Mouse (Mus musculus) hindbrain, embryonic 11.5 days (tissue): ENCODE data around the gene Zbtb20. TPM values are rescaled to one million over a fixed set of nuclear protein-coding genes. Genes with fewer than 3 reads are reported as not detected.

Source experiments
- ATAC-seq: fragments of 200-750 bp; cut with Nextera tagmentation; 2 replicates; pipeline ENCODE4 v1.8.0; 2017; ENCODE audit warnings: mild to moderate bottlenecking, moderate TSS enrichment, moderate library complexity; ENCODE audit not compliant: low FRiP score
- DNase-seq: peaks from one replicate; pipeline ENCODE4 v3.0.0-alpha.2; 2015; ENCODE audit warnings: low spot score
- H3K27ac ChIP-seq: fragments of 300-500 bp; sonication (generic); 2 replicates; pipeline ENCODE4 v1.5.1; 2014; ENCODE audit warnings: mild to moderate bottlenecking, low read depth, low read length
- H3K27me3 ChIP-seq: fragments of 300-500 bp; sonication (generic); 2 replicates; pipeline ENCODE4 v1.6.1; 2014; ENCODE audit warnings: mild to moderate bottlenecking, low read length, moderate library complexity, mixed read lengths; ENCODE audit not compliant: control insufficient read depth, insufficient read depth
- H3K36me3 ChIP-seq: fragments of 300-500 bp; sonication (generic); 2 replicates; pipeline ENCODE4 v1.6.1; 2014; ENCODE audit warnings: mild to moderate bottlenecking, low read length, moderate library complexity, mixed read lengths; ENCODE audit not compliant: control insufficient read depth, insufficient read depth
- H3K4me1 ChIP-seq: fragments of 300-500 bp; sonication (generic); replicated peaks from 2 replicates; pipeline ENCODE4 v1.6.1; 2014; ENCODE audit warnings: low read length, mixed read lengths; ENCODE audit not compliant: control insufficient read depth, insufficient read depth
- H3K4me2 ChIP-seq: fragments of 300-500 bp; sonication (generic); replicated peaks from 2 replicates; pipeline ENCODE4 v1.6.1; 2014; ENCODE audit warnings: mild to moderate bottlenecking, low read depth, low read length
- H3K4me3 ChIP-seq: fragments of 300-500 bp; sonication (generic); 2 replicates; pipeline ENCODE4 v1.5.1; 2014; ENCODE audit warnings: low read depth, low read length
- H3K9ac ChIP-seq: fragments of 300-500 bp; sonication (generic); 2 replicates; pipeline ENCODE4 v1.6.1; 2014; ENCODE audit warnings: low read depth, low read length
- H3K9me3 ChIP-seq: fragments of 300-500 bp; sonication (generic); 2 replicates; pipeline ENCODE4 v1.6.1; 2016; ENCODE audit warnings: low read length; ENCODE audit not compliant: control insufficient read depth
- WGBS: fragments of 180-500 bp; shearing (Covaris S2); extraction: QIAGEN DNeasy Blood & Tissue Kit; methylation state at CpG from one replicate; pipeline ENCODE4 v1.1.7; 2014; 5-methylcytosine and 5-hydroxymethylcytosine counted together
- polyA plus RNA-seq: library from polyadenylated mRNA; unstranded; fragments of >200 nt; fragmentation: Nextera tagmentation; extraction: Ambion mirVana; gene quantifications from 2 replicates; pipeline ENCODE4 v1.2.1, GENCODE M21; 2014

Gene Zbtb20
- polyA plus RNA-seq, 1 experiment from 2014 or later: 64.1 TPM

DNA sequence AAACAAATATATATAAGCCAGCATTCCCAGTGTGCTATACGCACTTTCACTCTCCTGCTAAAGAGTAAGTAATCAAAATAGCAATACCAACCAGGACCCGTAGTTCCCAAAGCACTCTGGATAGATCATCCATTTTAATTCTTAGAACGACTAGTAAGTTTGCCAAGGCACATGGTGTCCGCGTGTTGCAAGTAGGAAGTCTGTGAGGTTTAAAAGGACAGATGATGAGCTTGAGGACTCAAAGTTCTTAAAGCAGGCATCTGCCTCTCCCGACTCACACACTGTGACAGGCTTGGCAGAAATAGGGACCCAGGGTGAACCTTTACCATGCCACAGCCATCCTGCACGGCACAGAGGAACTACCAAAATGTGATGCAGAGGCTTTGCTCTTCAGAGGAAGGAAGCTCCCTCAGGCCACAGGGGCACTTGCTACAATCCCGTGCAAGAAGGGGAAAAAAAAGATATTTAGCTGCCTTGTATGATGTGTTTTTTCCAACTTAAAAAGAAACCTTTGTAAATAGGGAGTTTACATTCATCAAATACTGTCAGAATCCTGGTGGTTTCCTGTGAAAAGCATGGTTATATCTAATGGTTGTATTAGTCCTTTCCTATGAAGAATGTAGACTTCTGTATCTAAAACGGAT is 619.6 kb downstream of the Zbtb20 start:
- no peaks in the 10 kb centered on the region for H3K4me1 ChIP-seq
- H3K36me3 ChIP-seq: no peaks in the 10 kb centered on the region
- no peak overlapping the region for H3K4me2 ChIP-seq
- H3K9ac ChIP-seq: no peak overlapping the region
- 87% methylated on average over 9 of the region's 9 CpGs for WGBS
- H3K27ac ChIP-seq: no peak overlapping the region
- ATAC-seq (no peak), DNase-seq (no peak)
- H3K9me3 ChIP-seq: no peaks in the 10 kb centered on the region
- no peaks in the 10 kb centered on the region for H3K27me3 ChIP-seq
- H3K4me3 ChIP-seq: no peak overlapping the region

- Histone ChIP-seq H3K27me3 (no peaks in the 10 kb centered on the region), H3K36me3 (no peaks in the 10 kb centered on the region), H3K4me2 (no peak overlapping the region), H3K9me3 (no peaks in the 10 kb centered on the region), H3K4me1 (peaks cover under 1% of the 10 kb centered on the region; the same call in 1 of the 2 replicates), H3K4me3 (no peak overlapping the region), H3K27ac (no peak overlapping the region), H3K9ac (no peak overlapping the region)
- ATAC-seq (no peak), DNase-seq (no peak)
- WGBS: 68% methylated on average over 2 of the region's 2 CpGs
These were observed 621.4 kb downstream of the Zbtb20 start for GRCm38 (mm10) chr16:43497093-43497492.

GRCm38 (mm10) chr16:43500132-43500853 is 624.6 kb downstream of the Zbtb20 start:
- Histone ChIP-seq H3K9ac (no peak overlapping the region), H3K9me3 (no peaks in the 10 kb centered on the region), H3K4me2 (no peak overlapping the region), H3K4me3 (no peak overlapping the region), H3K27me3 (no peaks in the 10 kb centered on the region), H3K36me3 (no peaks in the 10 kb centered on the region), H3K4me1 (peaks cover 5% of the 10 kb centered on the region; the same call in 1 of the 2 replicates), H3K27ac (no peak overlapping the region)
- DNase-seq: no peak
- ATAC-seq: no peak
- 89% methylated on average over 8 of the region's 8 CpGs for WGBS

DNA sequence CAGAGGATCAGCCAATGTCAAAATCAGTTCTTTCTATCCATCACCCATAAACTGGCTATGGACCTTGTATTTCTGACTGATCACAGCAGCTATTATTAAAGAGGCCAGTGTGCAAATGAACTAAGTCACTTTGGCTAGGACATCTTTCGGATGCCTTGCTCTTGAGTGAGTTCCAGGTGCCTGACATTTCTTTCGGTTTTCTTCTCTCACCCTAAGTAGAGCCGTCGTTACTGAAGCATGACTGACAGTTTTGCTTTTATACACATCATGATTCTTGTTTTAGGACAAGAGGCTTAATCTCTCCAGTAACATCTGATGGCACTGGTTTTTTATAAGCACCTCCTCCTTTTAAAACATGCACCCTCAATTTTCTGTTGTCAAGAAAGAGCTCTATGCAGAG is 625.6 kb downstream of the Zbtb20 start:
- Histone ChIP-seq H3K27ac (no peak overlapping the region), H3K9me3 (no peaks in the 10 kb centered on the region), H3K9ac (no peak overlapping the region), H3K36me3 (no peaks in the 10 kb centered on the region), H3K27me3 (no peaks in the 10 kb centered on the region), H3K4me3 (no peak overlapping the region), H3K4me2 (no peak overlapping the region), H3K4me1 (peaks cover 8% of the 10 kb centered on the region)
- ATAC-seq (no peak), DNase-seq (no peak)
- WGBS: 74% methylated on average over 4 of the region's 4 CpGs

- peak overlapping the region; percentile 51 for H3K4me3 ChIP-seq
- DNase-seq: peak; percentile 18
- ATAC-seq: no peak
These were observed 626.8 kb downstream of the Zbtb20 start for GRCm38 (mm10) chr16:43502339-43503009.

GRCm38 (mm10) chr16:43503010-43503635 is 627.4 kb downstream of the Zbtb20 start:
- Histone ChIP-seq H3K4me3 (peak overlapping the region; percentile 51), H3K9ac (peak overlapping the region; percentile 78), H3K4me2 (peak overlapping the region; percentile 56), H3K27me3 (no peaks in the 10 kb centered on the region), H3K36me3 (no peaks in the 10 kb centered on the region), H3K4me1 (peaks cover 8% of the 10 kb centered on the region), H3K9me3 (no peaks in the 10 kb centered on the region), H3K27ac (peak overlapping the region; percentile 94)
- 5% methylated on average over 13 of the region's 13 CpGs for WGBS
- peak; percentile 85 for DNase-seq
- ATAC-seq: peak; percentile 95

More at GRCm38 (mm10) chr16:43502339-43503009, 626.8 kb downstream of the Zbtb20 start:
- no peaks in the 10 kb centered on the region for H3K27me3 ChIP-seq
- peak overlapping the region; percentile 56 for H3K4me2 ChIP-seq
- H3K9ac ChIP-seq: peak overlapping the region; percentile 78; the same call in 1 of the 2 replicates
- H3K27ac ChIP-seq: peak overlapping the region; percentile 94
- no peaks in the 10 kb centered on the region for H3K9me3 ChIP-seq
- no peaks in the 10 kb centered on the region for H3K36me3 ChIP-seq
- 41% methylated on average over 12 of the region's 12 CpGs for WGBS
- H3K4me1 ChIP-seq: peaks cover 8% of the 10 kb centered on the region

DNA sequence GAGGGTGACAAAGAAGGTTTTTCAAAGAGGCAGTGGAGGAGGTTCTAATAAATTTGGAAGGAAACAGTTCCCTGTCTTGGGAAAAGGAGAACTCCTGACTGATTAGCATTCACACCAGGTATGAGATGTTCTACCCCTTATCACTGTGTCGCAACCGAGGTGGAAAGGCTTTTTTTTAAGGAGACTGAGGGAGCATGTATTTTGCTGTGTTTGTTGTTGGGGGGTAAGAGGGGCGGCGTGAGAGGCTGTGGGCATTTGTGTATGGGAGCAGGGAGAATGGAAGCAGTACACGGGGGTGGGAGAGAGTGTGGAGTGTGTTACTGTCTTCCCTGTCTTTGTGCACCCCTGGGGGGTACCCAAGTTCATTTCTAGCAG is 627.9 kb downstream of the Zbtb20 start:
- H3K36me3 ChIP-seq: no peaks in the 10 kb centered on the region
- ATAC-seq (peak; percentile 67), DNase-seq (no peak)
- peak overlapping the region; percentile 78 for H3K9ac ChIP-seq
- peaks cover 8% of the 10 kb centered on the region for H3K4me1 ChIP-seq
- no peaks in the 10 kb centered on the region for H3K9me3 ChIP-seq
- no peaks in the 10 kb centered on the region for H3K27me3 ChIP-seq
- peak overlapping the region; percentile 56 for H3K4me2 ChIP-seq
- peak overlapping the region; percentile 94 for H3K27ac ChIP-seq
- WGBS: 6% methylated on average over 5 of the region's 5 CpGs
- H3K4me3 ChIP-seq: peak overlapping the region; percentile 51

GRCm38 (mm10) chr16:43504151-43504550 is 628.5 kb downstream of the Zbtb20 start:
- WGBS: 3% methylated on average over 3 of the region's 3 CpGs
- H3K9me3 ChIP-seq: no peaks in the 10 kb centered on the region
- DNase-seq (peak; percentile 73), ATAC-seq (no peak)
- peak overlapping the region; percentile 56 for H3K4me2 ChIP-seq
- H3K4me3 ChIP-seq: peak overlapping the region; percentile 51
- H3K4me1 ChIP-seq: peaks cover 8% of the 10 kb centered on the region
- no peaks in the 10 kb centered on the region for H3K27me3 ChIP-seq
- H3K27ac ChIP-seq: peak overlapping the region; percentile 94
- H3K36me3 ChIP-seq: no peaks in the 10 kb centered on the region
- peak overlapping the region; percentile 78 for H3K9ac ChIP-seq
